In the genomic region with DNA sequence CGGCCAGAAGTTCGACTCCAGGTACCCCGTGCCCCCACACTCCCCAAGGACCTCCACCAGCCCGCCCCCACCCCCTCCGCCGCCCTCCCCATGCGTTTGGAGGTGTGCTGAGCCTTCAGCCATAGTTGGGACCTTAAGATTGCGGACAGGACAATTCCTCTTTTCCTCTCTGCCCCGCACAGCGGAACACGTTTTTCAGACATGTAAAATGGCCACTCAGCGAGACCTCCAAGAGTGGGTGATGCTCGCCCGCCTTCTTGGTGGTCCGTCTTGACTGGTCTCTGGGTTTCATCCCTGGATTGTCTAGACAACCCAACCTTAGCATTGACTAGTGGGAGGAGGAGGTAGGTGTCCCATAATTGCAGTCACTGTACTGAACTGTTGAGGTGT, we compare ENCODE assay signal across 8 mouse cellular contexts. TPM values are rescaled to one million over a fixed set of nuclear protein-coding genes. Genes with fewer than 3 reads are reported as not detected.
DNase-seq lines count a peak whose midpoint lies in the region; ATAC-seq lines count a peak whose summit lies in the region.

No protein-coding gene starts in this region.

- peak overlapping the region; percentile 75 for H3K4me2 ChIP-seq in lung, embryonic 15.5 days
- peak overlapping the region; percentile 60 for H3K4me2 ChIP-seq in embryonic facial prominence, embryonic 14.5 days (ENCODE audit: low read depth, low read length)
- H3K4me2 ChIP-seq in intestine, embryonic 14.5 days (ENCODE audit: low read length): peak overlapping the region; percentile 71
- peak overlapping the region; percentile 78 for H3K4me2 ChIP-seq in midbrain, embryonic 13.5 days (replicated peaks)

- H3K27ac ChIP-seq in lung, embryonic 15.5 days: peak overlapping the region; percentile 92
- peak overlapping the region; percentile 89 for H3K27ac ChIP-seq in embryonic facial prominence, embryonic 14.5 days (replicated peaks; ENCODE audit: low read depth, low read length)
- H3K27ac ChIP-seq in intestine, embryonic 14.5 days (ENCODE audit: low read depth): peak overlapping the region; percentile 84
- H3K27ac ChIP-seq in midbrain, embryonic 13.5 days: no peak overlapping the region

- H3K4me1 ChIP-seq in lung, embryonic 15.5 days: peaks cover 17% of the 10 kb centered on the region
- 0 out of 2 replicates have a peak, but pooled peaks cover 4% of the 10 kb centered on the region for H3K4me1 ChIP-seq in embryonic facial prominence, embryonic 14.5 days (ENCODE audit: control insufficient read depth, insufficient read depth, low read length)
- no peaks in the 10 kb centered on the region for H3K4me1 ChIP-seq in intestine, embryonic 14.5 days (replicated peaks; ENCODE audit: control insufficient read depth, insufficient read depth, low read length)
- H3K4me1 ChIP-seq in midbrain, embryonic 13.5 days (replicated peaks): peaks cover 6% of the 10 kb centered on the region

- 2% methylated on average over 15 of the region's 15 CpGs for WGBS in lung, embryonic 15.5 days
- WGBS in embryonic facial prominence, embryonic 14.5 days: under 1% methylated on average over 10 of the region's 15 CpGs
- WGBS in intestine, embryonic 14.5 days: under 1% methylated on average over 12 of the region's 15 CpGs
- 3% methylated on average over 15 of the region's 15 CpGs for WGBS in midbrain, embryonic 13.5 days

- peak overlapping the region; percentile 82 for H3K4me3 ChIP-seq in lung, embryonic 15.5 days
- H3K4me3 ChIP-seq in embryonic facial prominence, embryonic 14.5 days (ENCODE audit: low read depth, low read length): peak overlapping the region; percentile 71
- H3K4me3 ChIP-seq in intestine, embryonic 14.5 days (ENCODE audit: low read depth, low read length): peak overlapping the region; percentile 72
- peak overlapping the region; percentile 50 for H3K4me3 ChIP-seq in midbrain, embryonic 13.5 days (replicated peaks)

- DNase-seq in lung, postnatal 14 days: no peak
- DNase-seq in embryonic facial prominence, embryonic 14.5 days (ENCODE audit: low spot score): peak; percentile 45
- DNase-seq in intestine, embryonic 14.5 days (ENCODE audit: low spot score): peak; percentile 80
- DNase-seq in cerebellum, adult 8-10 months: no peak

- no peaks in the 10 kb centered on the region for H3K27me3 ChIP-seq in lung, embryonic 15.5 days
- H3K27me3 ChIP-seq in embryonic facial prominence, embryonic 14.5 days (replicated peaks; ENCODE audit: control insufficient read depth, insufficient read depth, low read length): no peaks in the 10 kb centered on the region
- no peaks in the 10 kb centered on the region for H3K27me3 ChIP-seq in intestine, embryonic 14.5 days (replicated peaks; ENCODE audit: control insufficient read depth, insufficient read depth, low read length)
- H3K27me3 ChIP-seq in midbrain, embryonic 13.5 days: no peaks in the 10 kb centered on the region

- H3K9ac ChIP-seq in lung, embryonic 15.5 days: peak overlapping the region; percentile 88
- peak overlapping the region; percentile 91 for H3K9ac ChIP-seq in embryonic facial prominence, embryonic 14.5 days (ENCODE audit: low read depth, low read length)
- peak overlapping the region; percentile 80 for H3K9ac ChIP-seq in intestine, embryonic 14.5 days (ENCODE audit: low read length)
- H3K9ac ChIP-seq in midbrain, embryonic 13.5 days (replicated peaks): peak overlapping the region; percentile 65

- H3K36me3 ChIP-seq in lung, embryonic 15.5 days: peaks cover 9% of the 10 kb centered on the region; the same call in 1 of the 2 replicates
- peaks cover 22% of the 10 kb centered on the region for H3K36me3 ChIP-seq in embryonic facial prominence, embryonic 14.5 days (ENCODE audit: control insufficient read depth, insufficient read depth, low read length)
- peaks cover 17% of the 10 kb centered on the region for H3K36me3 ChIP-seq in intestine, embryonic 14.5 days (ENCODE audit: control insufficient read depth, insufficient read depth, low read length)
- H3K36me3 ChIP-seq in midbrain, embryonic 13.5 days: no peaks in the 10 kb centered on the region

- peak; percentile 3; the same call in 1 of the 2 replicates for ATAC-seq in lung, embryonic 15.5 days (ENCODE audit: borderline replicate concordance, extremely low read depth, low FRiP score, low TSS enrichment)
- no peak; the same call in none of the 2 replicates for ATAC-seq in embryonic facial prominence, embryonic 14.5 days (ENCODE audit: low read depth)
- peak; percentile 44; the same call in 1 of the 2 replicates for ATAC-seq in intestine, embryonic 14.5 days (replicated peaks; ENCODE audit: low FRiP score, low TSS enrichment, low read depth)
- ATAC-seq in midbrain, embryonic 13.5 days: peak; percentile 49
- ATAC-seq in activated CD4-positive, CD25-positive, alpha-beta regulatory T cell, adult 4 months: no peak
- no peak for ATAC-seq in frontal cortex, adult (ENCODE audit: low TSS enrichment)

- no peaks in the 10 kb centered on the region for H3K9me3 ChIP-seq in lung, embryonic 15.5 days
- no peaks in the 10 kb centered on the region for H3K9me3 ChIP-seq in embryonic facial prominence, embryonic 14.5 days (ENCODE audit: control insufficient read depth, low read length)
- H3K9me3 ChIP-seq in intestine, embryonic 14.5 days (ENCODE audit: control insufficient read depth, low read length): no peaks in the 10 kb centered on the region
- H3K9me3 ChIP-seq in midbrain, embryonic 13.5 days: no peaks in the 10 kb centered on the region

RNA-seq across cellular contexts. Expression of a gene that starts 0.5 kb away (rescaled TPM):
- polyA plus RNA-seq in lung, embryonic 15.5 days (2015; fragmentation: Nextera tagmentation; extraction: Ambion mirVana): 193 and 196 TPM in 2 replicates
- 240 and 246 TPM in 2 replicates for polyA plus RNA-seq in embryonic facial prominence, embryonic 14.5 days (2014; fragmentation: Nextera tagmentation; extraction: Ambion mirVana)
- 111 and 113 TPM in 2 replicates for polyA plus RNA-seq in intestine, embryonic 14.5 days (2014; fragmentation: Nextera tagmentation; extraction: Ambion mirVana)
- 23.3 and 29.2 TPM in 2 replicates for polyA plus RNA-seq in midbrain, embryonic 13.5 days (2015; fragmentation: Nextera tagmentation; extraction: Ambion mirVana)
- polyA plus RNA-seq in activated CD4-positive, CD25-positive, alpha-beta regulatory T cell, adult 4 months (2017; shearing (Covaris generic)): not detected

RNA-seq across cellular contexts. Expression of a gene that starts 34.8 kb away (rescaled TPM):
- polyA plus RNA-seq in lung, embryonic 15.5 days (2015; fragmentation: Nextera tagmentation; extraction: Ambion mirVana): 30.6 and 31.6 TPM in 2 replicates
- polyA plus RNA-seq in embryonic facial prominence, embryonic 14.5 days (2014; fragmentation: Nextera tagmentation; extraction: Ambion mirVana): 16.7 TPM in 2 replicates
- polyA plus RNA-seq in intestine, embryonic 14.5 days (2014; fragmentation: Nextera tagmentation; extraction: Ambion mirVana): 24.5 and 30.4 TPM in 2 replicates
- polyA plus RNA-seq in midbrain, embryonic 13.5 days (2015; fragmentation: Nextera tagmentation; extraction: Ambion mirVana): 33.7 and 37.0 TPM in 2 replicates
- polyA plus RNA-seq in activated CD4-positive, CD25-positive, alpha-beta regulatory T cell, adult 4 months (2017; shearing (Covaris generic)): 10 to 100 TPM; 17.0 to 20.3 TPM

Comparison
In these comparisons a context has a peak if more than half of its experiments do, and no peak if none do; other contexts are left out.
1. ATAC-seq: peak in lung, embryonic 15.5 days (single experiment), intestine, embryonic 14.5 days (single experiment) and midbrain, embryonic 13.5 days (single experiment); none in embryonic facial prominence, embryonic 14.5 days (single experiment), activated CD4-positive, CD25-positive, alpha-beta regulatory T cell, adult 4 months (single experiment) and frontal cortex, adult (single experiment).
2. DNase-seq: peak in embryonic facial prominence, embryonic 14.5 days (single experiment) and intestine, embryonic 14.5 days (single experiment); none in lung, postnatal 14 days (single experiment) and cerebellum, adult 8-10 months (single experiment).
3. RNA of a gene that starts 0.5 kb away (polyA plus RNA-seq): 240 to 246 TPM in embryonic facial prominence, embryonic 14.5 days, 193 to 196 TPM in lung, embryonic 15.5 days, 111 to 113 TPM in intestine, embryonic 14.5 days and 23.3 to 29.2 TPM in midbrain, embryonic 13.5 days; not detected in activated CD4-positive, CD25-positive, alpha-beta regulatory T cell, adult 4 months; every median in the first group is over 10 times any median in the second.
4. Peak in every context shown above with its lines, with median percentiles within 50 percentile points of each other: H3K4me2 ChIP-seq, H3K4me3 ChIP-seq and H3K9ac ChIP-seq.